Mouse (Mus musculus): ENCODE data around the gene Nol10.

GRCm38 (mm10) chr12:17360650-17361049, 12.4 kb downstream of the Nol10 start:
- TF ChIP-seq POLR2A (IDR thresholded peaks at IDR 0.05; ENCODE audit: borderline replicate concordance, low read depth, low read length) (no peak), CTCF (IDR thresholded peaks at IDR 0.05; ENCODE audit: low read depth, low read length) (no peak)

Measured in bone marrow macrophage, adult 2 months (primary cell).